Mouse (Mus musculus) pancreas, adult 10 weeks (tissue): ENCODE results near the gene Tmem198b. TPM values are rescaled to one million over a fixed set of nuclear protein-coding genes. Genes with fewer than 3 reads are reported as not detected.

Experiments used
- polyA plus RNA-seq: library from polyadenylated mRNA; stranded (reverse); fragments of 350-450 nt; fragmentation: Illumina TruSeq; extraction: RNeasy Lipid Tissue Mini Kit (QIAGEN cat#74804); gene quantifications from one replicate; pipeline ENCODE4 v1.2.3, GENCODE M21; 2015; ENCODE audit warnings: low read depth, low replicate concordance; ENCODE audit not compliant: insufficient read depth

Gene Tmem198b
- polyA plus RNA-seq = 6.6 TPM

DNA sequence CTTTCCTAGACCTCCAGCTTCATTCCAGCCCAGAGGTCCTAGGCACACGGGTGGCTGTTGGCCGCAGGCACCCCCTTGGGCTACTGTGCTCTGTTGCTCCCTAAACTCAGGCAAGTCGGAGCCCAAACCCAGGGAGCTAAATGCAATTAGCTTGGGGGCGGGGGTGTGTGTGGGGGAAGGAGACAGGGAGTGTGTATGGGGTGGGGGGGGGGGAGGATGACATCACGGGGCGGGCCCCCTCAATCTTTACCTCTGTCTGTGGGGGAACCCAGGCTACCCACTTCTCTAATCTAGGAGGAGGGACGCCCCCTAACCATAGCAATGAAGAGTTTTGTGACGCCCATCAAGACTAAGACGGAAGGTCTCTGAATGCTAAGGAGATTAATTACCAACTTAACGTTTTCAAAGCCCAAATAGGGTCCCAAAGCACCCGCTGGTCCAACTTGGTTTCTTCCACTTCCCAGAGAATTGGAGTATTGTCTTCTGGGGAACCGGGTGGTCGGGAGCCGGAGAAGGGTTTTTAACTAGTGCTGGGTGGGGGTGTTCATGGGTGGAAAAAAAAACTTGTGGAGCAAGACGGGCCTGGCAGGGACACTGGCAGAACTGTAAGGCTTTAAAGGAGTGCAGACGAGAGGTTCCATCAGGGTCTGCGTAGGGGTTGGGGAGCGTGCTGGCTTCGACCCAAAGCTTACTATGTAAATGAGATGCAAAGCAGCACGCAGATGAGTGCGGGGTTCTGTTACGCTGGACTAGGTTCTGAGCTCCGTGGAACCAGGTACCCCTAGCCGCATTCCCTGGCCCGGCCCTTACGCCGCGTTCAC, at the start of gene Tmem198b:
TSS of gene Tmem198b (minus strand) at position 100 of the 821 bp plus-strand sequence.

DNA sequence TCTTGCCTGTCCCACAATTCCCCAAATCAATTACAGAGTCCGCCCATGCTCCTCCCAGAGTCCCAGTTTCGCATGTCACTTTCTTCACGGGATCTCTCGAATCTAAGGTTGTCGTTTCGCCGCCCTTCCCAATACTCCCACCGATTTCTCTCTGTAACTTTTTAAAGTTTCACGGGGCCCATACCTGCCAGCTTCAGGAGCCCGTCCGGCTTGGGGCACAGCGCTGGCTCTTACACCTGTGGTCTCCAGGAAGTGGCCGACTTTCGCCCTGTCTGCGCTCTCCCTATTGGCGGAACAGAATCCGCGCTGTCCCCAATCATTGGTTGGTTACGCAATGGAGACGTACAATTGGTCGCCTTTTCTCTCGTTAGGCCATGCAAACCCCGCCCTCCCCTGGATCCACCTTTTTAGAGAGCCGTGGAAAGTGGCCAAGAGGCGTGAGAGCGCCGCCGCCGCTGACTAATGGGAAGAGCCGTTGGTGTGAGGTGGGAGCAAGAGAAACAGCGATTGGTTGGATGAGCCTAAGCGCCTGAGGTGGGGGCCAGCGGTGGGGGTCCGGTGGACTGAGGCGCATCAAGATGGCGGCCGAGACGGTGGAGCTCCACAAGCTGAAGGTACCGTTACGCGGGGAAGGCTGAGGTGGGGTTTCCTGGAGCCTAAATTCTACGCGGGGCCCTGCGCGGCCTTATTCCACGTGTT, 17.3 kb upstream of the Tmem198b start, which contains the start of gene Ormdl2:
TSS of gene Ormdl2 (minus strand) at position 288 of the 699 bp plus-strand sequence.

DNA sequence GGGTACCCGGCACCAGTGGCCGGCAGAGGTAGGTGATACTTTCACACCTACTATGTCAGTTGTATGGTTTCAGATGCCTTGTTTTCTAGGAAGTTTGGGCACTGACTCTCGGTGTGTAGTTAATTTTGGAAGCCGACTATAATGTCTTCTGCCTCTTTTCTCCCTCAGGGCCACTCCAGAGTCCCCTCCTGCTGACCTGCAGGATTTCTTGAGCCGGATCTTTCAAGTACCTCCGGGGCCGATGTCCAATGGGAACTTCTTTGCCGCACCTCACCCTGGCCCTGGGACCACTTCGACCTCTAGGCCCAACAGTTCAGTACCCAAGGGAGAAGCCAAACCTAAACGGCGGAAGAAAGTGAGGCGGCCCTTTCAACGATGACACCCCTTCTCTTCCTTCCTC, 12.9 kb upstream of the Tmem198b start, which contains the start of gene Sarnp:
TSS of gene Sarnp (plus strand) at position 301 of the 400 bp plus-strand sequence.

DNA sequence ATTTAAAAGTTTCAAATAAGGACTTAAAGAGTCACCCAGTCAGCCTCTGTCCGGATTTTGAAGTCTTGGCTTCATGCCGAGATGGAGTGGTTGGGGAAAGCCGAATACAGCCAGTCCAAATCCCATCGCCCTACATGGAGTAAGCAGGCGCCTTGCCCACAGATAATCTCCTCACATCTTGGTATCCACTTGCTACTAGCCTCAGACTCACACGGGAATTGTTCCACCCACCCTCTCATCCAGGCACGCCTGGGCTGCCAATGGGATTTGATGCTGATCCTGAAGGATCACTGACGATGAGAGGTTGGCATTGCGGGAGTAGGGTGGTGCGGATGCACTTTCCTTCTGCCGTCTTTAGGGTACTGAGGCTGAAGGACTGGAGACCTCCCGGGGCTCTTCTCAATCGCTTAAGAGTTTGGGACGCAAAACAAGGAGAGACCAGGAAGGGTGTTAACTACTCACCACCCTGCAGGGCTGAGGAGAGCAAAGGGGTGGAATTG, 349 bp downstream of the Tmem198b start, which contains the start of gene Dnajc14:
TSS of gene Dnajc14 (plus strand) at position 292 of the 500 bp plus-strand sequence.

DNA sequence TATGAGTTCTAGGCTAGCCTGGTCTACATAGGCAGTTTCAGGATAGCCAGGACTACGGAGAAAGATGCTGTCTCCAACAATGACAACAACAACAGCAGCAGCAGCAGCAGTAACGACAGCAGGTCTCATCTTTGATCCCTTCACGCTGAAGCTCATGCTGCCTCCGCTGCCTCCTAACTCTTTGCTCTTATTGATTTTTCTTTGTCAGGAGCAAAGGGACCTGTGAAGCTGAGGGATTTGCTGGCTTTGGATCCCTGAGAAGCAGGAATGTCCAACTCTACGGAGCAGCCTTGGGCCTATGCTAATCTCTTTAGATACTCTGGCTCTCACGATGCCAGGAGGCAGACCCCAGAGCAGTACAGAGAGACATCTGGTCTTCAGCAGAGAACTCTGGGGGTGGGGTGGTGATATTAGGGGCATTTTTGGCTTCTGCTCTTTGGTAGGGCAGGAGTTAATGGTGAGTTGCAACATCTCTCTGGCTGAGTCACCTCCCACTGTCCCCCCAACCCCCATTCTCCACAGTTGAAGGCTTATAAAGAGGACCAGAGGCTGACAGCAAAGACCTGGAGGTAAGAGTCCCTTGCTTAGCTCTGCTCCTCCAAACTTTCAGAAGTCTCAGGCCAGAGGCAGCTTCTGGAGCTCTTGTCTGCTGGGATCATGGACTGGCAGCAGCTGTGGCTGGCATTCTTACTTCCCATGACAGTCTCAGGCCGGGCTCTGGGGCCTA, 13.6 kb downstream of the Tmem198b start, which contains the start of gene Mmp19:
TSS of gene Mmp19 (plus strand) at position 513 of the 727 bp plus-strand sequence.

Other genes with a start within 250 kb of the Tmem198b start
- 20.2 TPM for gene Pa2g4, start 238.4 kb downstream of the Tmem198b start, polyA plus RNA-seq
- 2.9 TPM for gene Erbb3, start 214.7 kb downstream of the Tmem198b start, polyA plus RNA-seq
- gene Rps26, start 177.6 kb downstream of the Tmem198b start, polyA plus RNA-seq = 365 TPM
- 0.70 TPM for gene Ikzf4, start 158.4 kb downstream of the Tmem198b start, polyA plus RNA-seq
- gene Suox, start 130.3 kb downstream of the Tmem198b start, polyA plus RNA-seq = 3.5 TPM
- 15.3 TPM for gene Rab5b, start 108.1 kb downstream of the Tmem198b start, polyA plus RNA-seq
- not detected for gene Pmel, start 100.2 kb downstream of the Tmem198b start, polyA plus RNA-seq
- gene Cdk2, start 99.3 kb downstream of the Tmem198b start, polyA plus RNA-seq = 6.2 TPM
- gene Dgka, start 59.5 kb downstream of the Tmem198b start, polyA plus RNA-seq = 10.4 TPM
- 4.8 TPM for gene Pym1, start 56.5 kb downstream of the Tmem198b start, polyA plus RNA-seq
- 3.0 TPM for gene Mmp19, start 13.5 kb downstream of the Tmem198b start, polyA plus RNA-seq
- gene Dnajc14, start 308 bp downstream of the Tmem198b start, polyA plus RNA-seq = 9.2 TPM
- gene Sarnp, start 13.0 kb upstream of the Tmem198b start, polyA plus RNA-seq = 15.9 TPM
- 11.8 TPM for gene Ormdl2, start 17.3 kb upstream of the Tmem198b start, polyA plus RNA-seq
- not detected for gene Gdf11, start 87.3 kb upstream of the Tmem198b start, polyA plus RNA-seq
- 125 TPM for gene Cd63, start 96.6 kb upstream of the Tmem198b start, polyA plus RNA-seq
- 12.1 TPM for gene Rdh5, start 118.5 kb upstream of the Tmem198b start, polyA plus RNA-seq
- 47.0 TPM for gene Bloc1s1, start 119.7 kb upstream of the Tmem198b start, polyA plus RNA-seq
- gene Itga7, start 129.4 kb upstream of the Tmem198b start, polyA plus RNA-seq = 5.2 TPM
- gene Mettl7b, start 156.6 kb upstream of the Tmem198b start, polyA plus RNA-seq = not detected
- not detected for gene Olfr9, start 185.1 kb upstream of the Tmem198b start, polyA plus RNA-seq
- gene Olfr763, start 206.4 kb upstream of the Tmem198b start, polyA plus RNA-seq = not detected
- not detected for gene Olfr764-ps1, start 235.5 kb upstream of the Tmem198b start, polyA plus RNA-seq
- not detected for gene Olfr765, start 245.6 kb upstream of the Tmem198b start, polyA plus RNA-seq